Mouse (Mus musculus) kidney, adult 2 months (tissue): ENCODE measurements around the gene Dtx4.

Experiments
- CTCF ChIP-seq: fragments of 200-500 bp; conservative IDR thresholded peaks from 2 replicates; pipeline ENCODE4 v1.5.1; 2011; ENCODE audit warnings: low read depth, mild to moderate bottlenecking, control low read depth, low read length, moderate library complexity, mixed read lengths; ENCODE audit not compliant: insufficient read depth, insufficient read length
- POLR2A ChIP-seq: fragments of 200-500 bp; IDR thresholded peaks from one replicate; pipeline ENCODE4 v1.6.1; 2011; ENCODE audit warnings: low read depth, low read length, control low read depth

GRCm38 (mm10) chr19:12523377-12523776 is 22.1 kb upstream of the Dtx4 start:
- no peak for TF ChIP-seq CTCF
- TF ChIP-seq POLR2A, result no peak
